Mouse (Mus musculus): ENCODE measurements at regions not wholly inside any gene's neighbourhood (a gene's known extent, or its start where the extent isn't known, plus 50 kb on each side); places are given as distances from the start of the nearest gene placed in this dataset.

GRCm38 (mm10) chr8:90192856-90193255, 155.3 kb downstream of the Tox3 start:
- no peak for DNase-seq (ENCODE audit: low read depth)

DNA sequence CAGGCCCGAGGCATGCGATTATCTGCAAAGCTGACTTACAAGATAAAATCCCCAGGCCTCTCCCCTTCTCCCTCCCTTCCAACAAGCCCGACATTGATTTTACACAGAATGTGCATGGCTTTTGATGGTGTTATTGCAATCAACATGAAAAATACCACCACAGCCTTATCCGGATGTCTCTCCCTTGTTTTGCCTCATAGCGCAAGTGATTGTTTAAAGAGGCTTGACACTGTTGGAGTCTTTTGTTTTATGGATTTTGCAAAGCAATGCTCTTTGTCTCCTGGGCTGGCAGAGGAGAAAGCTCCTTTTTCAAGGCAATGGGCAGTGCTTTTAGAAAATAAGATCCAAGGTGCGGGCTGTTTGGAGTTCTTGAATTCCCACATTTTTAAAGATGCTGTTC, 165.3 kb downstream of the Tox3 start:
- DNase-seq (ENCODE audit: low read depth), result no peak

DNA sequence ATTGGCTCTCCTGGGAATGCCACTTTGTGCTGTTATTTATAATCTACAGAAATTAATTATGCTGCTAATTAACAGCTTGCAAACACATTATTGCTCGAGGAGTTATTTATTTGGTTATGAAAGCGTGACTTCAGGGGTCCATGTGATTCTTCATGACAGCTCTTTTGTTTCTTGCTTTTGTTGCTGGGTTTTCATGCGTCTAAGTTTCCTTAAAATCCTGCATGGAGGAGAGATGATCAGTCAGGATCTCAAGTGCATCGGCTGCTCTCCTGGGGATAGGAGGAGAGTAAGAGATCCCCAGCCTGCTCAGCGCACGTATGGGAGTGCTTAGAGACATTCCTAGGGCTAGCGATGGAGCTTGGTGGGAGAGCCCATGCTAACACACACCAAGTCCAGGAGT, 171.4 kb downstream of the Tox3 start:
- no peak for DNase-seq (ENCODE audit: low read depth)

DNA sequence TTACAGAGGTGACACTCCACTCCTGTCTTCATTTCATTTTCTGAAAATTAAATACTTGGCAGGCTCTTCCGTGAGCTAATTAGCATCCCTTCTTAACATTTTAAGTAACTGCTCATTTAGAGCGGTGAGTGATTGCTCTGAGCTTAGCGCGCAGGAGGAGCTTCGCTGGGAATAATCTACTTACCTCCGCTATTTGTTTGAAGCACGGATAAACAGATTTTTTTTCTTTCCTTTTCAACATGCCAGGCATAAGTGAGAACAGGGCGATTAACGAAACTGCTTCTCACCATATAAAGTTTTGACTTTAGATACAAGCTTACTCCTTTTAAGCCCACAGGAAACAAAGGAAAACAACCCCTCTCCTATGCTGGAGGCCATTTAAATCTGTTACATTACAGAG, 171.8 kb downstream of the Tox3 start:
- DNase-seq (ENCODE audit: low read depth), result no peak

GRCm38 (mm10) chr8:90166639-90167038, 181.5 kb downstream of the Tox3 start:
- no peak for DNase-seq (ENCODE audit: low read depth)

- no peak for DNase-seq (ENCODE audit: low read depth)
These were observed 196.7 kb downstream of the Tox3 start for GRCm38 (mm10) chr8:90151477-90151876.

DNA sequence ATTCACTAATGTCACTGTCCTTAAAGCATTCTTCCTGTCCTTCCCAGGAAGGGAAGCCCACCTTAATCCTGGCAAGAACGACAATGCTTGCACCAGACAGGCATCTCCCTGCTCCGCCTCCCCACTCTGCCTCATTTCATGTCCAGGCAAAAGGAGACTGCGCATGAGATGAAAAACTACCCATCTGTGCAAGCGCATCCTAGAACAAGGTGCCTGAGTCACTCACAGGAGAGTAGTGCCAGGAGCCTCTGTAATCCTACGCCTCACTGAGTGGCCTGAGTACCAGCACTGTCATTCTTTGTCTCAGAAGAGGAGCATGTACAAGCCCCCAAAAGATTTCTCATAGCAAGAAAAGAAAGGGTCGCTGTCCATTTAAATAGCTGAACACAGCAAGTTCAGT, 198.2 kb downstream of the Tox3 start:
- DNase-seq (ENCODE audit: low read depth), result no peak

- DNase-seq (ENCODE audit: low read depth), result no peak
These were observed 213.5 kb downstream of the Tox3 start for GRCm38 (mm10) chr8:90134626-90135025.

DNA sequence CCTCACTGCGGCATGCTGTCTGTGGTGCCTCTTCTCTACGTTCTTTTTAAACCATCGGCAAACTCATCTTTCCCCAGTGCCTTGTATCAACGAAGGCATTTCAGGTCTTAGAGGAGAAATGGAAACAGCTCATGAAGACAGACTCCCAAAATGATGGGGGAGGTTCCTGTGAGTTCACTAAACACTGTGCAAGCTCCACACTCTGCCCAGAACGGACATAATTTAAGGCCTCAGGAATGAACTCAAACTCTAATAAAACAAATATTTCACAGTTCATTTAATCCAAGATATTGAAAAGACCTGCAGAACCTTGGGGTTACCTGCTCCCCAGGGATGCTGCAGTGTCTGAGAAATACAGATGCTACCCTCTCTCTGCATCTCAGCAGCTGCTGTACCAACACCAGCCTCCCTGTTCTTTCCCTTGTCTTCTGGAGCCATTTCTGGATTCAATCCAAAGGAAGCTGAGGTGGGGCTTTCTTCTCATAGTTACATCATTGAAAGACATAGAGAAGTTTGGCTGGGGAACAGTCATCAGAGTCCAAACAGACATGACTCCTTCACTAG, 217.4 kb downstream of the Tox3 start:
- no peak for DNase-seq (ENCODE audit: low read depth)

DNA sequence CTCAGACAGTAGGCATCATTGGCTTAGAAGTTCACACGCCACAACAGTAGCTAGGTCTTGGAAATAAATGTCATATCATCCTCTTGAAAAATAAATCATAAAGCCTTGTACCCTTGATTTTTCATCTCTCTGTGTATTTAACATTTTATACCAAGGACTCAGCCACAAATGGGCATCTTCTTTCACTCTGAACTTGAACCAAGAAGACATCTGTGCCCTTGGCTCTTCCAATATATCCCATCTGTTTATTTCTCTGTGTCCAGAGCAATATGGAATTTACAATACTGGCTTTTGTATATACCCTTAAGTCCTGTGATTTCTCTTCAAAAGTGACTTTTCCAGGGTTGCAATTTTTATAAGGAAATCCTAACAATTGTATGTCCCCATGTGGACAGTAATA, 222.7 kb downstream of the Tox3 start:
- no peak for DNase-seq (ENCODE audit: low read depth)

DNA sequence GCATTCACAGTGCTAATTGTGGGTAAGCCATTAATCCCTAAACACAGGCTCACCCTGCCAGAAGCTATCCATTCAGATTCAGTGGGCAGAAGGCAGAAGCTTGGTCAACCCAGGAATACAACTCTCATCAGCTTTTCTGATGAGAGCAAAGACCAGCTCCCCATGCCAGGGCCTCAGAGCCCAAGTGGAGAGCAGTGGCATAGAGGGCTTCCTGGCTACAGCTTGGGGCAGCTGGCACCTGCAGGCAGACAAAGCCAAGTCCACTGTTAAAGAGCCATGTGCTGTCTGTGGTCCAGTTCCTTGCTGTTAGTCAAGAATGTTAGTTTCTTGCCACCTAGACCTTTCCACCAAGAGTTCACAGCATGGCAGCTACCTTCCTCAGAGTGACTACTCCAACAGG, 225.0 kb downstream of the Tox3 start:
- DNase-seq (ENCODE audit: low read depth), result no peak

- DNase-seq (ENCODE audit: low read depth), result no peak
These were observed 226.2 kb downstream of the Tox3 start for GRCm38 (mm10) chr8:90121935-90122334.

DNA sequence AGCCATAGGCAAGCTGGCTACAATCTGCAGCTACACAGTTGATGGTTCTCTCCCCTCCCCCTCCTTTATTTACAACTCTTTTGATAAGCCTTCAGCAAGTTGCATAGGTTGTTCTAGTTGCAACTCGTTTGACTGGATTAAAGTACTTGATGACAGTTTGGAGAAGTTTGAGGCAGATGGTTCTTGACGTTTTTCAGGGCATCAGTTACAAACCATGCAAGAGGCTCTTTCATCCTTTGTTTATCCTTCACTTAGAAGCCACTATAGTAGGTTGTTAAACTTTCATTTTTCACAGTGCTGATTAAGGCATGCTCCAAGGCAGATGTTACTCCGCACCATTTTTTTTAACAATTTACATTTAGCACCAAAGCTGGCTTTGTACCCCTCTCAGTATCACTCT, 227.1 kb downstream of the Tox3 start:
- DNase-seq (ENCODE audit: low read depth), result no peak

GRCm38 (mm10) chr8:90115436-90115835, 232.7 kb downstream of the Tox3 start:
- no peak for DNase-seq (ENCODE audit: low read depth)

DNA sequence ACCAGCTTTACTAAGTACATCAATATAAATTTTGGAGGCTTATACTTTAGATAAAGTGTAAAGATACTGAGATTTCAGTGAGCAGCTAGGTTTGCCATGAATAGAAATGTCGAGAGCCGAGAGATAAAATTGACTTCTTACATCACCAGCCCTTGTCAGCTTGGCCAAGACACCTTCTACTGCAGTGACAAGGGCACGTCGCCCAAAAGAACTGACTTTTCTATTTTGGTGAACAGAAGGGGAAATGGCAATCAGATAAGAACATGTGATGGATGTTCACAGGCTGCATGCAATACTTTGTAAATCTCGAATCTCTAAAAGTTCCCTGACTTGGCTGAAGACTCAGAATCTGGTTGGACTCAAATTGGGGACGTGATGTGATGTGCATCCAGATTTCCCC, 247.6 kb downstream of the Tox3 start:
- DNase-seq (ENCODE audit: low read depth), result no peak

DNA sequence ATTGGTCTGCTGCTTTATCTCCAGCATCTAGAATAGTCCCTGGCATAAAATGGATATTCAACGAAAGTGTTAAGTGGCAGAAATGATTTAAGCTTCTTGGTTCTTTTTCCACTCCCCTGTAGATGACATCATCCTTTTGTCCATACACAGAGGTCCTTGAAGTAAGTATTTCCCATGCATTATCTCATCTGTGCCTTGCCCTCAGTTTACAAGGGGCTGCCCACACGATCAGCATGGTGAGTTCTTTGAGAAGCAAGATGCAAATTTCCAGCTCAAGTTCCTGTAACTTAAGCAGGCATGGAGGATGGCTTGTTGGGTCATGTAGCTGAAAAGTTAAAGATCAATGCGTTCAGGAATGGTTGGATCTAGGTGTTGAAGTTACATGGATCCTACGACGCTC, 265.5 kb downstream of the Tox3 start:
- no peak for DNase-seq (ENCODE audit: low read depth)

DNA sequence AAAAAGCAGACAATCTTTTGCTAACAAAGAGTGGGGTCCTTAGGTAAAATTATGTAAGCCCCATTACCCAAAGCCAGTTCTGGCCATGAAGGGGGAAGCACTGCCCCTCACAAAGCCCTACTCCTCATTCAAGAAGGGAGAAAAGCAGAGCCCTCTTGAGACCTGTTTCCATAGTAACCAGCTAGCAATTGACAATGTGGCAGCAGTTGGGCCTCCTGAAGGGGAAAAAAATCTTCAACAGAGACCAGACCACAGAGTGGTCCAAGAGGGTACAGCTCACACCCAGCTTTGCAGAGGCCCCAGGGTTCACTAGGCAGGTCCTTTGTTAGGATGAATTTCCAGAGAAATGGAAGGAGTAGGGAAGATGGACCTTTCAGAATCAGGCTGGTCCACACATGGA, 271.8 kb downstream of the Tox3 start:
- no peak for DNase-seq (ENCODE audit: low read depth)

- no peak for DNase-seq (ENCODE audit: low read depth)
These were observed 272.3 kb downstream of the Tox3 start for GRCm38 (mm10) chr8:90075796-90076195.

DNA sequence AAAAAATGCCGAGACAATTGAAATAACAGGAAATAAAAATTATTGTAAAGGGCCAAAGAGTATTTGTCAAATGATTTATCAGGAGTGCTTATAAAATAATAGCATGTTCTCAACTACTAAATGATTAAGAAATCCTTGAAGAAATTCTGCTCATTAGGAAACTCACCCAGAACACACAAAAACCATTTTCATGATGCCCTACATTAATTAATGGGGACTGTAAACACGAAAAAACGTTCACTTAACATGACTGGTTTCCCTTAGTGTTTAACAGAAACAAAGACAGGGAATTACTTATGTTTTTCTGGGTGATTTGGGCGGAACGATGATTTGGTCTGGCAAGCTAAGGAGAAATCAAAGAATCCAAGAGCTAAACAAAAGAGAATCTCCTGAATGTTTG, 278.1 kb downstream of the Tox3 start:
- no peak for DNase-seq (ENCODE audit: low read depth)

GRCm38 (mm10) chr8:90069411-90069993, 278.6 kb downstream of the Tox3 start:
- DNase-seq (ENCODE audit: low read depth), result no peak

DNA sequence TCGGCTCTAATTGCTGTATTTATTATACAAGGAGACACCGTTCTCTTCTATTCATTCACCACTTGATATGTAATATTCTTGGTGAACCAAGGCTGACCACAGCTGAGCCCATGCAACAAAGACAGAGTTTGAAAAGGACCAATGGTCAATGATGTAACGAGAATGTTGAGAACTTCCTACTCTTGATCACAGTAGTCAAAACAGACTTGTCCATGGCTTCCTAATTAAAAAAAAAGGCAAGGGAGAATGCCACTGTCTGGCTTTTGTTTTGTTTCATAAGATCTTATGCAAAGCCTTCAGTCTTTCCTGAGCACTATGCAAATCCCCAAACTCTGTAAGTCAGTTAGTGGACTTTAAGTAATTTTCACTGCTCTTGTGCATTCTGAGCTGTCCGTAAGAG, 279.7 kb downstream of the Tox3 start:
- DNase-seq (ENCODE audit: low read depth), result no peak

DNA sequence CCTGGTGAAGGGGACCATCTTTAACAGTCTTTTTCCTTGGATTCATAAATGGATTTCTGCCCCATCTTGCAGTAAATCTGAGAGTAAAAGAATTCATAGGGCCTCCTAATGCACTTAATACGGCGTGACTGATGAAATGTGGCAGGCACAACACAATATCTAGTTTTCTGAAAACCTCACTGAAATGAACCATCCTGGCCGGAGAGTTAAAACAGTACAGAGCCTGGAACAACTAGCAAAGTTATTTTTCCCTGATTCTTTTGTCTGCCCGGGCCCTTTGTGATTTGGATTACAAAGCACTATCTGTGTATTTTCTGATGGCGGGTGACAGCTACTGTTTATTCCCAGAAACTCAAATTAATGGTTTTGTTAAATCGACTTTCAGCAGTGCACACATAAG, 283.8 kb downstream of the Tox3 start:
- no peak for DNase-seq (ENCODE audit: low read depth)

- no peak for DNase-seq (ENCODE audit: low read depth)
These were observed 284.9 kb downstream of the Tox3 start for GRCm38 (mm10) chr8:90063291-90063690.

GRCm38 (mm10) chr8:90058631-90059166, 289.4 kb downstream of the Tox3 start:
- no peak for DNase-seq (ENCODE audit: low read depth)

Measured in c-Kit-positive CD71-negative TER-119-negative erythroid progenitor cells, embryonic 14.5 days (primary cell).